Mouse (Mus musculus): ENCODE data around the gene D630045J12Rik.

DNA sequence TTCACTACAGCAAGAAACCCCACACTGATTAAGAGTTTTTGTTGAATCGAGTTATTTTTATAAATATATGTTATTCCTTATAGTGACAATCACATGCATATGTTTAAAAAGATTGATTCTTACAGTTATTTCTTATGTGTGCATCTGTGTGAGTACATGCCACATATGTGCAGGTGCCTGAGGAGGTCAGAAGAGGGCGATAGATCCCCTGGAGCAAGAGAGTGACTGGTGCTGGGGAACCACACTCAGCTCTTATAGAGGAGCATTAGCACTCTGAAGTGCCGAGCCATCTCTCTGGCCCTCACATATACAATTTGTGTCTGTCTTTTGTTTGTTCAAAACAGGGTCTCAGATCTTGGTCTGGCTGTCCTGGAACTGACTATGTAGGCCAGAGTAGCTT lies 180.2 kb downstream of the D630045J12Rik start:
- TF ChIP-seq EP300 (IDR thresholded peaks at IDR 0.05; ENCODE audit: low read depth), result no peak
- TF ChIP-seq CTCF (IDR thresholded peaks at IDR 0.05; ENCODE audit: low read depth), result no peak
